Mouse (Mus musculus) cerebellum, adult (tissue): ENCODE data around the gene Gm28308.

Source experiments
- ATAC-seq: cut with Nextera tagmentation; 2 replicates; pipeline ENCODE4 v1.9.2; 2017; ENCODE audit warnings: mild to moderate bottlenecking, moderate library complexity, mixed read lengths; ENCODE audit not compliant: insufficient number of reproducible peaks, low FRiP score, low TSS enrichment

Gene Gm28308

GRCm38 (mm10) chr6:52118903-52119635 is 94.1 kb downstream of the Gm28308 start:
- ATAC-seq, result no peak

DNA sequence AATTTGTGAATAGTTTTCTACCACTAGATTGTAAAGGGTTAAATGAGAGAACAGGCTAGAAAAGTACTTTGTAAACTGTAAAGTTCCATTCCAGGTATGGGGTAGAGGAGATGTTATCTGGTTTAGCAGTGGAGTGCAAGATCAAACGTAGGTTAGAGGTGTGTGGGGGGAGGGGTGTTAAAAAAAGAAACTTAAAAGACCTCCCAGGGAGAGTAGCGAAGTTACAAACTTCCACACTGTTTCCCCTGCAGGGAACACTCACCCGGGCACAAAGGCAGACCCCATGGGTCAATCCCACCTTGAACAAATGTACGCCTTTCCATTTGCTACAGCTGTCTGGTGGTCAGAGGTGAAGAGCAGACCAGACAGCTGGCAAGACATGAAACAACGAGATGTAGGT is 97.2 kb downstream of the Gm28308 start:
- no peak for ATAC-seq
